Mouse (Mus musculus): Measurements from ENCODE around the gene 9130230L23Rik. TPM values are rescaled to one million over a fixed set of nuclear protein-coding genes. Genes with fewer than 3 reads are reported as not detected.

The 9130230L23Rik gene
- polyA plus RNA-seq, 1 experiment from 2014 or later: 0.65 TPM

GRCm38 (mm10) chr5:65950236-65950635, 53.8 kb downstream of the 9130230L23Rik start:
- no peak overlapping the region for H3K9ac ChIP-seq
- WGBS: 30% methylated on average over 6 of the region's 6 CpGs
- no peaks in the 10 kb centered on the region for H3K27me3 ChIP-seq
- H3K4me1 ChIP-seq: peaks cover 14% of the 10 kb centered on the region
- peak overlapping the region; percentile 46 for H3K4me2 ChIP-seq
- ATAC-seq (replicated peaks; ENCODE audit: low FRiP score): peak; percentile 79
- no peaks in the 10 kb centered on the region for H3K9me3 ChIP-seq (replicated peaks)
- peak overlapping the region; percentile 82 for H3K27ac ChIP-seq
- no peaks in the 10 kb centered on the region for H3K36me3 ChIP-seq
- no peak overlapping the region for H3K4me3 ChIP-seq (replicated peaks)

- peaks cover 12% of the 10 kb centered on the region for H3K4me1 ChIP-seq
- no peak overlapping the region for H3K9ac ChIP-seq
- H3K4me3 ChIP-seq (replicated peaks): no peak overlapping the region
- H3K27ac ChIP-seq: no peak overlapping the region
- H3K27me3 ChIP-seq: no peaks in the 10 kb centered on the region
- H3K9me3 ChIP-seq (replicated peaks): no peaks in the 10 kb centered on the region
- ATAC-seq (replicated peaks; ENCODE audit: low FRiP score): no peak
- no peaks in the 10 kb centered on the region for H3K36me3 ChIP-seq
- WGBS: 65% methylated on average over 3 of the region's 3 CpGs
- no peak overlapping the region for H3K4me2 ChIP-seq
Measured at GRCm38 (mm10) chr5:65949822-65950221, 54.3 kb downstream of the 9130230L23Rik start.

- H3K9ac ChIP-seq: no peak overlapping the region
- ATAC-seq (replicated peaks; ENCODE audit: low FRiP score): no peak
- no peaks in the 10 kb centered on the region for H3K36me3 ChIP-seq
- no peaks in the 10 kb centered on the region for H3K9me3 ChIP-seq (replicated peaks)
- no peaks in the 10 kb centered on the region for H3K27me3 ChIP-seq
- H3K4me2 ChIP-seq: no peak overlapping the region
- H3K27ac ChIP-seq: no peak overlapping the region
- 0 out of 2 replicates have a peak, but pooled peaks cover 3% of the 10 kb centered on the region for H3K4me1 ChIP-seq
- H3K4me3 ChIP-seq (replicated peaks): no peak overlapping the region
- 57% methylated on average over 4 of the region's 4 CpGs for WGBS
Measured at GRCm38 (mm10) chr5:65941145-65941544, 62.9 kb downstream of the 9130230L23Rik start.

GRCm38 (mm10) chr5:65937998-65938715, 65.9 kb downstream of the 9130230L23Rik start:
- H3K27me3 ChIP-seq: no peaks in the 10 kb centered on the region
- H3K4me3 ChIP-seq (replicated peaks): no peak overlapping the region
- 0 out of 2 replicates have a peak, but pooled peaks cover 3% of the 10 kb centered on the region for H3K4me1 ChIP-seq
- peak; percentile 75; the same call in 1 of the 2 replicates for ATAC-seq (replicated peaks; ENCODE audit: low FRiP score)
- no peak overlapping the region for H3K4me2 ChIP-seq
- no peaks in the 10 kb centered on the region for H3K36me3 ChIP-seq
- H3K9me3 ChIP-seq (replicated peaks): no peaks in the 10 kb centered on the region
- H3K9ac ChIP-seq: no peak overlapping the region
- whole genome bisulfite sequencing: 60% methylated on average over 9 of the region's 9 CpGs
- H3K27ac ChIP-seq: no peak overlapping the region

GRCm38 (mm10) chr5:65937011-65937726, 66.9 kb downstream of the 9130230L23Rik start:
- H3K27ac ChIP-seq: no peak overlapping the region
- no peaks in the 10 kb centered on the region for H3K27me3 ChIP-seq
- H3K4me1 ChIP-seq: 0 out of 2 replicates have a peak, but pooled peaks cover 3% of the 10 kb centered on the region
- H3K9ac ChIP-seq: no peak overlapping the region
- 39% methylated on average over 11 of the region's 11 CpGs for WGBS
- no peaks in the 10 kb centered on the region for H3K9me3 ChIP-seq (replicated peaks)
- no peaks in the 10 kb centered on the region for H3K36me3 ChIP-seq
- H3K4me3 ChIP-seq (replicated peaks): no peak overlapping the region
- ATAC-seq (replicated peaks; ENCODE audit: low FRiP score): no peak
- no peak overlapping the region for H3K4me2 ChIP-seq

GRCm38 (mm10) chr5:65934783-65935182, 69.3 kb downstream of the 9130230L23Rik start, which contains the start of gene Chrna9:
Chrna9 (plus strand) TSS chr5:65934921.
- H3K27ac ChIP-seq: no peak within 1 kb of the TSS
- H3K36me3 ChIP-seq: no peaks in the 10 kb centered on the region
- H3K27me3 ChIP-seq: no peaks in the 10 kb centered on the region
- 0 out of 2 replicates have a peak, but pooled peaks cover 3% of the 10 kb centered on the region for H3K4me1 ChIP-seq
- H3K4me2 ChIP-seq: no peak within 1 kb of the TSS
- no peaks in the 10 kb centered on the region for H3K9me3 ChIP-seq (replicated peaks)
- 85% methylated on average over 5 of the region's 5 CpGs for WGBS
- no peak within 1 kb of the TSS for H3K4me3 ChIP-seq (replicated peaks)
- ATAC-seq (replicated peaks; ENCODE audit: low FRiP score): no peak
- H3K9ac ChIP-seq: no peak within 1 kb of the TSS

GRCm38 (mm10) chr5:65933764-65934163, 70.3 kb downstream of the 9130230L23Rik start:
- Histone ChIP-seq H3K27me3 (no peaks in the 10 kb centered on the region), H3K27ac (no peak overlapping the region), H3K4me2 (no peak overlapping the region), H3K36me3 (no peaks in the 10 kb centered on the region), H3K4me1 (peaks cover 3% of the 10 kb centered on the region; the same call in 1 of the 2 replicates), H3K9me3 (replicated peaks) (no peaks in the 10 kb centered on the region), H3K9ac (no peak overlapping the region), H3K4me3 (replicated peaks) (no peak overlapping the region)
- 82% methylated on average over 2 of the region's 2 CpGs for WGBS
- ATAC-seq (replicated peaks; ENCODE audit: low FRiP score): no peak

GRCm38 (mm10) chr5:65933258-65933657, 70.8 kb downstream of the 9130230L23Rik start:
- no peak overlapping the region for H3K9ac ChIP-seq
- H3K27ac ChIP-seq: no peak overlapping the region
- H3K36me3 ChIP-seq: no peaks in the 10 kb centered on the region
- peaks cover 3% of the 10 kb centered on the region; the same call in 1 of the 2 replicates for H3K4me1 ChIP-seq
- 89% methylated on average over 4 of the region's 4 CpGs for WGBS
- H3K9me3 ChIP-seq (replicated peaks): no peaks in the 10 kb centered on the region
- H3K4me2 ChIP-seq: no peak overlapping the region
- ATAC-seq (replicated peaks; ENCODE audit: low FRiP score): no peak
- H3K27me3 ChIP-seq: no peaks in the 10 kb centered on the region
- no peak overlapping the region for H3K4me3 ChIP-seq (replicated peaks)

GRCm38 (mm10) chr5:65930171-65930570, 73.9 kb downstream of the 9130230L23Rik start:
- no peak overlapping the region for H3K4me3 ChIP-seq (replicated peaks)
- ATAC-seq (replicated peaks; ENCODE audit: low FRiP score): no peak
- no peaks in the 10 kb centered on the region for H3K27me3 ChIP-seq
- H3K9me3 ChIP-seq (replicated peaks): no peaks in the 10 kb centered on the region
- H3K4me2 ChIP-seq: no peak overlapping the region
- no peaks in the 10 kb centered on the region for H3K36me3 ChIP-seq
- 71% methylated on average over 4 of the region's 4 CpGs for WGBS
- no peak overlapping the region for H3K9ac ChIP-seq
- H3K27ac ChIP-seq: no peak overlapping the region
- H3K4me1 ChIP-seq: no peaks in the 10 kb centered on the region; the same call in 1 of the 2 replicates

Small RNA genes within 50 kb of the gene (microRNA-seq; reads per million reads assigned to microRNA genes)
- gene Gm25952: not detected

Other genes starting within 250 kb of the 9130230L23Rik start
- 26.0 and 26.5 TPM in 2 replicates for gene N4bp2, start 240.8 kb downstream of the 9130230L23Rik start, polyA plus RNA-seq (2015; fragmentation: Nextera tagmentation; extraction: Ambion mirVana)
- gene Rhoh, start 143.1 kb downstream of the 9130230L23Rik start, polyA plus RNA-seq (2015; fragmentation: Nextera tagmentation; extraction: Ambion mirVana): 0.50 and 0.78 TPM in 2 replicates
- gene Chrna9, start 69.4 kb downstream of the 9130230L23Rik start, polyA plus RNA-seq (2015; fragmentation: Nextera tagmentation; extraction: Ambion mirVana): 0.28 and 0.55 TPM in 2 replicates
- 60.6 and 64.7 TPM in 2 replicates for gene Rbm47, start 168.8 kb upstream of the 9130230L23Rik start, polyA plus RNA-seq (2015; fragmentation: Nextera tagmentation; extraction: Ambion mirVana)

Data from kidney, embryonic 15.5 days (tissue).